Mouse (Mus musculus): Measurements from ENCODE around the gene Setx.

The Setx gene

DNA sequence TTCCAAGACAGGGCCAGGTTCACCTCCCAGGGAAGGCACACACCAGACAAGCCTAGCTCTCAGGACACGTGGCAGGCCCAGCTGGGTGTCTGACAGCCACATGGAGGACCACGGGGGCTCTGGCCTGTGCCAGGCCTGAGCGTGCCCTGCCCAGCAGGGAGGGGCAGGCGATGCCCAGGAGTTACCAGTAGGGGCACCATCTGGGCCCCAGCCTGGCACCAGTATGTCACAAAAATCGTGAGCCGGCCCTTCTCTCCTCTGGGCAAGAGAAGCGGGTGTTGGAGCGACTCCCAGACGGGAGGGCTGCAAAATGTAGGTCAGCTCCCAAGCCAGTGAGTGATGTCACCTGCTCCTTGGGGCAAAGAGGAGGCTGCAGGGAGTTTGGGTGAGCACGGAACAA is 93.9 kb downstream of the Setx start:
- DNase-seq (ENCODE audit: low spot score in 2 of 2) = peak in 1 of 2 experiments; percentile 36

DNA sequence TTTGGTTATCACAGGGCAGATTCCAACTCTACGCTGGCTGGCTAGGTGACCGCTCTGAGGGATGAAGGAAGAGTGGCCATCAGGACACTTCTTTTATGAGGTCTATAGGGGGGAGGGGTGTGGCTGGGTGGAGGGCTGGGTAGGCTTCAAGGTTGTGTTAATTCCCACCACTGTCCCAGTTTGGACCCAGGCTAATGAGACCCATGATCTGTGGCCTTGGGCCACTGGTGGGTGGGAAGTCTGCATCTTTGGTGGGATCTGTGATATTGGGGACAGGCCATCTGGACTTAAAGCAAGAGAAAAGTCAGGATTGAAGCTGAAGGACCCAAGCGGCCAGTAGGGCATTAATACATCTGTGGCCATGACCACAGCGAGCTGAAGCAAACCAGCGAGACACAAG is 94.8 kb downstream of the Setx start:
- DNase-seq (ENCODE audit: low spot score in 2 of 2) = no peak

DNA sequence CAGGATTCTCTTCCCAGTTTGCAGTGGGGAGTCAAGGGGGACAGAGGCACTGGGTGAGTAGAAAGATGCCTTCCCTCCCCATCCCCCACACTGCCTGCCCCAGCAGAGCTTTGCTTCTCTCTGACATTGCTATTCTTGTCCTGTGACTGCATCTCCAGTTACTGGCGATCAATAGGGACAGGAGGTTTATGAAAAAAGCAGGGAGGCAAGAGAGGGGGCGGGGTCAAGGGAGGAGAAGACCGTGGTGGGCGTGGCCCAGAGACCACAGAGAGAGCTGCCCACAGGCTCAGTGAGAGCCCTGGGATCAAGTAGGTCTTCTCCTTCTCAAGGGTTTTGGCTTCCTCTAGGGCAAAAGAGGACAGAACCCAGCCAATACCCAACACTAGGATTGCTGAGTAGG is 98.3 kb downstream of the Setx start:
- no peak for DNase-seq (ENCODE audit: low spot score in 2 of 2)

DNA sequence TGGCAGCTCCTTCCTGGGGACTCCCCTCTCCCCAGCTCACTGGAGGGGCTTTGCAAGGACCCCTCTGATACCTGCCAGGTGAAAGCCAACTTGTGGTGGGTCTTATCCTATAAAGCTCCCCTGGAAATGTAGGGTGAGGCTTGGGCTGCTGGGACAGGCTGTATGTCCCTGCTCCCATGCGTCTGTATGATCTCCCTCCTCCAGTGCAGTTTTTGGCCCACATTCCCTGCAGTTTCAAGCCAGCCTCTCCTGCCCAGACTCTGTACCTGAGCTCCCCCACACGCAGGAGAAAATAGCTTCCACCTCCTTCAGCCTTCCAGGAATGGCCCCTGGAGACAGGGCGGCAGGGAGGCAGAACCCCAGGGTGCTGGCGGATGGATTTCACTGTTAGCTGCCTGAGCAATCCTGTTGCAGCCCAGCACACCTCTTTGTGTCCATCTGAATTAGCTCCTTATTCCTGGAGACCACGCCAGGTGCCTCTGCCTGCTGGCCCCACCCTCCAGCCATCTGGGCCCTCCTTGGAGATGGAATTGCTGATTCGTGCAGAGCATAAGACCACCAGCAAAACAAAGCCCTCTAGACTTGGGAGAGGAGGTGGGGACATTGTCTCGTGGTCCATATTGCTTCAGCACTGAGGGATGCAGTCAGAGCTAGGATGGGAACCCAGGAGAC is 99.7 kb downstream of the Setx start:
- DNase-seq (ENCODE audit: low spot score in 2 of 2) = no peak

DNA sequence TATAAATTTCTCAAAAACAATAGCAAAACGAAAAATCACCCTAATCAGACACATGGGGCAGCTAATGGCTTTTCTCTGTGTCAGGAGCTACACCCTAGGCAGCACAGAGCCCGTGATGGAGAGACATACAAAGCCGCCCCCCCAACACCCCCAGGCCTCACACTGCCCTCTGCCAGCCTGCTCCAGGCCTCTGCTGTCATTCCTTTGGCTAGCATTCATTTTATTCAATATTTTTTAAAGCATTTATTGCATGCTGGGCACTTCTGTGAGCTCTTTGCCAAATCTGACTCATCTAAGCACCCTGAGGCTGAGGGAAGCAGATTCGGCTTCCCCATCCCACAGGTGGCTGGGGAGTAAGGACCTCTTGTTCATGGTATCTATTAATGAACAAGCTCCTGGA is 102.7 kb downstream of the Setx start:
- no peak for DNase-seq (ENCODE audit: low spot score in 2 of 2)

DNA sequence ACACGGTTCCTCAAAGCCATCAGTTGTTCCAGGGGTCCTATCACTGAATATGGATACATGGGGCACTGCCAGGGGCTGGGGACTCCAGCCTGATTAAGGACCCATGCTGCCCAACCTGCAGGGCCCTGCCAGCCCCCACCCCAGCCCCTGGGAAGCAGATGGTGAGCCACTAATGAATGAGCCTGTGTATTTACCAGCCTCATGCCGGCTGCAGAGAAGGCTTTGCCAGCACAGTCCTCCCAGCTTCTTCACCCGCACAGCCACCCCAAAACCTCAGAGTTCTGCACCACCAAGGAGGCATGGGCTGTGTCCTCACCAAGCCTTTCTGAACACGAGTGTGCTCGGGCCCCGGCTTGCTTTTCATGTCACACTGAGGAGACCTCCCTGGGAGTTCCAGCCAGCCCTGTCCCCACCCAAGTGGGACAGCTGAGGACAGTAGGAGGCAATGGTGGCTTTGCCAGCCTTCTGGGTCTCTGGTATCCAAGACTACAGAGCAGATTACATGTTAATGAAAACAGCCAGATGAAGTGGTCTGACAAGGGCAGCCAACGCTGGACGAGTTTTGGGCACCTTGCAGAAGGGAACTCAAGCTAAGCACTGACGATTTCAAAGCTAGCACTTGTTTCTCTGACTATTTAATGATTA is 106.3 kb downstream of the Setx start:
- no peak for DNase-seq (ENCODE audit: low spot score in 2 of 2)

Measured in urinary bladder, postnatal 4 days (tissue).